Mouse (Mus musculus) spleen, postnatal 4 days (tissue): ENCODE measurements around the gene Ebf1.

ENCODE experiments used
- DNase-seq, 2 experiments: peaks; one replicate each; pipeline ENCODE4 v3.0.0; 2022; ENCODE audit warnings: low spot score in 2 of 2

Ebf1 gene

DNA sequence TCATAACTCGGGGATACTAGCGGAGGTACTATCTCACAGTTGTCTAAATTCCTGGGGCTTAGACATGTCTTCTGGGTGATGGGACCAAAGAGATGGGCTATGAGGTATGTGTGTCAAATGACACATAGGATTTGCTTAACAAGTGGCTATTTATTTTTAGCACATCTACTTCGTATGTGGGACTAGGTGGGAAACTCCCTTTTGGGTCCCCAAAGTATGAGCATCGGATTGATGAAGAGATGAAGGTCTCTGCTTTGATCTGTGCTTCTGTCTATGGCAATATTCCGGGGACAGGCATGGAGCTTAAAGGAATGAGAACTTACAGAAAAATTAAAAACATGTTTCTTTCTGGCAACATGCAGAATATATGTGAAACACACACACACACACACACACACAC, 44.8 kb downstream of the Ebf1 start:
- no peak for DNase-seq

DNA sequence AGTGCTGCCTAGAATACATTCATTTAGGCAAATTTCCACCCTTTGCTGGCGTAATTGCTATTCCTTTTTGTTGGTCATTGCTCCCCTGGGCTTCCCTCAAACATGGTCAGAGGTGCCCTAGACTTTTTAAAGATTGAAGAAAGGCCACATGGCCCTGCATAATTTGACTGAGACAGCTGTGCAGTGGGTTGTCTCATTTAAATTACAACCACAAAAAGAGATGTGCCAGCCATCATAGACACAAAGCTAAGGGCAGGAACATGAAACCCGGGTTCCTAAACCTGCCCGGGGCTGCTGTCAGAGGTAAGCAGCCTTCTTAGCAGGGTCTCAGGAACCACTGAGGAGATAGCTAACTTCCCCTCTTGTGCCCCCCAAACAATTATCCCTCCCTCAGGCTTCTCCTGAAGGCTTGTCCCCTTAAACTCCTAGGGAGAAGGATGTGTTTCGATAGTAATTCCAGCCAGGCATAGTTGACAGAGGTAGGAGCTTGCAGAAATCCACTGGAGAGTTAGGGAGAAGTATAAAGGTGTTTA, 46.6 kb downstream of the Ebf1 start:
- DNase-seq = no peak

DNA sequence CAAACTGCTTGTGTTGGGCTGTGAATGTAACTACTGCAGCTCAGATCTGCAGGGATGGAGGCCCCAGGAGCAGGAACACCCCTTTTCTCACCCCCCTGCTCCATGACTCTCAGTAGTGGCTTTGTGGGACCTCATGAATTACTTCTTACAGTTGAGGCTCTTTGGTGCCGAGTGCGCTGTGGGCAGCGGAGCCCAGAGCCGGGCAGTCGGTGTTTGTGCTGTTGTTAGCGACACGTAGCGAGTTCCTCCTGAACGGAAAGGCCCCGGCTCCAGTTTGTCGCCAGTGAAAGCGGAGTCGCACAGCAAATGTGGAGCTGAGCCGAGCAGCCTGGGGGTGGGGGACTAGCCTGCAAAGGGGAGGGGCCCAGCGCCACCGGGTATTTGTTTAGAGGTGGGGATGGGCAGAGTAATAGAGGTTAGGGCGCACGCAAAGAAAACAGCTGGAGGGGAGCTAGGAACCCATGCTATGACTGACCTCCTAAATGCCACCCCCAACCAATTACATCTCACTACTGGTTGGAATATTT, 48.1 kb downstream of the Ebf1 start:
- peak in 1 of 2 experiments; percentile 15 for DNase-seq

DNA sequence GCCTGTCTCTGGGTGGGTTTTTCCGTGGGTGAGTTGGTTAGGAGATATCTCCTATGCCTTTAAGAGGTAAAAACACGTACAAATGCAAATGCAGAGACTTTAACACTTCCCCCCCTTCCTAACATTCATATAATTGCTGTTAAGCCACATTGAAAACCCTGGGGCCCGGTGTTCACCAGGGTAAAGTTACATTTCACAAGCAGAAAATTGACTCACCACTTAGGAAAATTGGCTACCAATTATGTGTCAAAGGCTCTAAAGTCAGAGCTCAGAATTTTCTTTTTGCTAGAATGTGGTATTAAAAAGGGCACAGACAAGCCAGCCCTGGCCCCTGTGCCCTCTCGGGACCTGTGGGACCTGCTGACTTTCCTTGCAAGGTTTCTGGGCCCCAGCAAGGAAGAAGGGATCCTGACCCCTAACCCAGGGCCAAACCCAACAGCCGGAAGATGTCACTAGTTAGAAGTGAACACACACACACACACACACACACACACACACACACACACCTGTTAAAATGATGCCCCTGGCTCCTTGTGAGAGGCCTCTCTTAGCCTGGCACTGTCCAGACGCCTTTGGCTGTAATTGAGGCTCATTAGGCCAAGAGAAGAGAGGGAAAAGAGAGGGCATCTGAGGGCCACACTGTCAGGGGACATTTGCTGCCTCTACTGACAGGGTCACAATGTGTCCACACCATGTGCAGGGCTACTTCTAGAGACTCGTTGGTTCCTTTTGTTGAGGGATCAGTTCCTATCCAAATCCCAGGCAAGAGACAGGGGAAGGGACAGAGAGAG, 48.8 kb downstream of the Ebf1 start:
- no peak for DNase-seq

DNA sequence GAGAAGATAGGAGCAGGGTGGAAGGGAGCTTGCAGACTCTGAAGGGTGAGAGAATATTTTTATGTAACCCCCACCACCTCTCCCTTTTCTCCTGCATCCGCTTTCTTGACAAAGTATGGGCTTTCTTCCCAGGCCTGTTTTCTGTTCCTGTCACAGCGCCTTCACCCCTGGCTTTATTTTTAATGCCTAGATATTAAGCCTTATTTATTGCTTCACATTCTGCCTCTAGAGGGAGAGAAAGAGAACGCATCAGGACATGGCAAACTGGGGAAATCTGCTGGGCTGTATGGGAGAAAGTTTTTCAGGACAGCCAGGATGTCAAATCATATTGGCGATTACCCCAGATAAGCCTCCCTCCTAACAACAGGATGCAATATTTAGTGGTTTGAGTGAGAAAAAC, 49.6 kb downstream of the Ebf1 start:
- no peak for DNase-seq

DNA sequence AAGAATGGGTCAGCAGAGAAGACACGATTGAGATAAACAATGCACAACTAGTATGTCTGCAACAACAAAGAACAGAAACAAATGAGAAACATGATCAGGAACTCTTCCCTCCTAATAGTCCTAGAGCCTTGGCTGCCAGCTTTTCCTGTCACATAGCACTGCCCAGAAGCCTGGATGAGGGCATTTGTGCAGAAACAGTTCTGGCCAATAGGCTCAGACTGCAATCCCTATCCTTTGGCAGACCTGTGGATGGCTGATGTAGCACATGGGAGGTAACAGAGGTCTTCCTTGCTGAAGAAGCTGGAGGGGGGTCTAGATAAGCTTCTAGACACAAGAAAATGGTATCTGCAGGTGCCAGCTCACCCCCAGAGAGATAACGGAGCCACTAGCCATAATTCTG, 64.2 kb downstream of the Ebf1 start:
- no peak for DNase-seq

DNA sequence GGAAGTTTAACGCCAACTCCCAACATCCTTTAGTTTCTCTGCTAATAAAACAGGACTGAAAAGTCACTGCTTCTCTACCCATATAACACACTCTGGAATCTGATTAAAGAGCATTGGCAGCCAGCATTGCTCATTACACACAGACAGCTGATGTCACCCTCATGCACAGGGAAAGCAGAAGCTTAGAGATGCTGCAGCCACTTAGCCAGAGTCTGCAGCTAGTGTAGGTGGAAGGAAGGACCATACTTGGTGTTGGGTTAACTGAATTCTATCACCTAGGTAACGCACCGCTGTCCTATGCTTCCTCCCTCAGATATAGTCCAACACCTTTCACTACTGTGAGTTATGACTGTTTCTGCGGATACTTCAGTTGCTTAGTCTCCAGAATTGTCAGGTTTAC, 64.9 kb downstream of the Ebf1 start:
- no peak for DNase-seq

DNA sequence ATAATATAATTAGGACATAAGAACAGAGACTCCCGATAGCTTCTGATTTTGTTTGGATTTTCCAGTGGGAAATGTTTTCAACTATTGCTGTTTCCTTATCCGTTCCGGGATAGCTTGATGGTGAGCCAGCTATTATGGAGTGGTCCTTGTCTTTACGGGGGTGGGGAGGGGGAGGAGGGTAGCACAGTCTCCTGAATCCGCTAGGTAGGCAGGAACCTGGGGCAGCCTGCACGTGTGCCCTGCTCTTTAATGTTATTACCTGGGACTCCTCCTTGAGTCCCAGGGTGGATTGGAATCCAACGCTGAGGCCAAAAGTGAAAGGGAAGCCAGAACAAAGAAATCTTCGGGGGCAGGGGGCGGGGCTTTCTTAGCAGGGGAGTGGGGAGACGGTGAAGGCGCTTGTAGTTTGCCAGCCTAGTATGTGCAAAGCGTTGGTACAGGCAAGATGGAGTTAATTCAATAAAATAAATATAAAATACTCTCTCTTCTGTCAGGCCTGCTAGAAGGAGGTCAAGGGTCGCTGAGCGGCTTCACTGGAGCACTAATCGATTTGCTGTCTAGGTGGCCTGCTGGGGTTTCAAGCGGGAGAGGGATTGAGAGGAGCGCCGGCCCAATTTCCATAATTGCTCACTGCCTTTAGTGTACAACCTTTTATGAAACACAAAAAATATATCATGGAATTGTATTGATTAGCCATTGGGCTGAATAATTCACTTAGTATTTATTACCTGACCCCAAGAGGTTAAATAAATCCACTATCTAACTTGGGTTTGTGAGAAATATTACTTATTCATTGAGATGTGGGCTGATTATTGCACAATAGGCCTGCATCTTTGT, 65.8 kb downstream of the Ebf1 start:
- DNase-seq = no peak

DNA sequence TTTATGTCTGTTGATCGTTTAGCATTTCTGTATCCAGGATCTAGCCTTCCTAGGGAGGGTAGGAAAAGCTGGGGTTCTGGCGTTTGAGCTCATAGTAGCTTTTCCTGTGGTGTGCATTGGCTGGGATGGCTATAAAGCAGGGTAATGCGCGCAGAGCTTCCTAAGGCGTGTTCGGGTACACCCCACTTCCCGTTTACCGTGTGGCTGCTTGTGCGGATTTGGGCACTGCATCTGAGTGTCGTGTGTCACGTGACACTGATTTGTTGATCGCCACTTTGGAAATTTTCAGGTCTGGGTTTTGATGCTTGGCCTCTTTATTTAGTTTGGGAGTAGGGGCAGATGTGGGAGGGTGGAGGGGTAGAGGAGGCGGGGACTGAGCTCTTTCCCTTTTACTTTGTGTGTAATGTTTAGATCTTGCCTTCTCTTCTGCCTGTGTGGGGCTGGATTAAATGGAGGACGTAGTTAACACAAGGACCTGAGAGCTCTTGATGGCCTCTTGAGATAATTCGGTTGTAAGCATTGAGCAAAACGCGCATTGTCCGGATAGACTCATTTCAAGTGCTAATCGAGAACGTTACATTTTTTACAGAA, 67.5 kb downstream of the Ebf1 start:
- DNase-seq = no peak

DNA sequence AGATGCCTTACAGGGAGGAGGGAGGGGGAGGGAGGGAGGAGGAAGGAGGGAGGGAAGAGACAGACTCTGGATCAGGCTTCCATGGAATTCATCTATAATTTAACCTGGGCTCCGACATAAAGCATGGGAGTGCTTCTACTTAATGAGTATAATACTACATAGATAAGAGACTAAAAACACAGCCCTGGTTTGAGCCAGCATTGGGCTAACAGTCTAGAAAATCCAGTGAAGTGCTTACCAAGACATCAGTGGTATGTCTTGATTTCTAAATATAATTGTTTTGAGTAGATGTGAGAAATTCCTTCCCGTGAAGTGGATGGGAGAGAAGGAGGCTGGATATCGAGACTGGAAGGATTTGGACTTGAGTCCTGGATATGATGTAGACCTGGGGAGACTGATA, 68.0 kb downstream of the Ebf1 start:
- DNase-seq = no peak

DNA sequence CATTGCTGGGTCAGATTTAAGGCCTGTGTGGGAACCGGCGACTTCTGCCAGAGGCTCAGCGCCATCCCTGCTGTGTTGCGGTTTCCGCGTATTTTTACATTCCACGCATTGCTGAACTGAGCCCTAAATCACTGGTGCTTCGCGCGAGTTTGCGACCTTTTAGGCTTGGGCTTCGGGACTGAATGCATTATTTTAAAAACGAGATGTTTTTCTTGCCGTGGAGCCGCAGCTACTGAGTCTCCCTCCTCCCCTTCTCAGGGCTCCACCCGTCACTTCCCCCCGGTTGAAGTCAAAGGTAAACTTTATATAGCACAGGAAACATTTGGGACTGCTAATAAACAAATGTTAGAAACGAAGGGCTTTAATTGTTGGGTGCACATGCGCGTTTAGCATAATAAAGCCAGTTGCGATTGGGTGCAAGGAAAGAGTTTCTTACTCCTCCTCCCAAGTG, 68.8 kb downstream of the Ebf1 start:
- DNase-seq = no peak

DNA sequence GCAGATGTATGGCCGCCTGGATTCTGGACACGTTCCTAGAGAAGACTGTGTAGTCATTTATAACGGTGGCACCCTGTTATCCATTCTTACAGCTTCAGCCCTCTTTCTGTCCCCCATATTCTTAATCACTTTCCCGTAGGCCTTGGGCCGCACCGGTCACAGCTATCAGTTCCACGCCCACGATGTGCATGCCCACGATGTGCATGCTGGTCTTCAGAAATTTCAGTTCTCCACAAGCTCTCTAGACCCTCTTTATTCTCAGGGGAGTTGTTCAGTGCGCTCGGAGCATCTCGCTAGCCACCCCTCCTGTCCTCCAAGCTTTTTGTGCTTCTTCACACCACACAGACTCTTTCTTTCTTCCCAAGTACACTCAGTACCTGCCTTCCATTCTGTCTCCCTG, 69.3 kb downstream of the Ebf1 start:
- no peak for DNase-seq

DNA sequence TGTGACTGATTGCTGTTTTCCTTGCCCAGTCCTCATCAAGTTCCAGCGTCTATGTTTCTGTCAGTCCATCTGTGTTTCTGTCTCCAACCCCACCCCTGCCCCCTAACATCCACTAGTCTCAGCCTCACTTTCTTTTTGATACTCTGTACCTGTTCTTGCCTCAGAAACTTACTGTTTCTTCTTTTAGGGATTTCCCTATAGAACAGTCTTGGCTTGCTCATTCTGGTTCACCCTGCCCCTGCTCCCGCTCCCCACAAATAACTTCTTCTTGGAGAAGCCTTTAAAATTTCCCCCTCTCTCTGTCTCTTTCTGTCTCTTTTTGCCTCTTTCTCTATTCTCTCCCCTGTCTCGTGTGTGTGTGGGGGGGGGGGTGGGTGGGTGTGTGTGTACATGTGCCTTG, 71.4 kb downstream of the Ebf1 start:
- no peak for DNase-seq

DNA sequence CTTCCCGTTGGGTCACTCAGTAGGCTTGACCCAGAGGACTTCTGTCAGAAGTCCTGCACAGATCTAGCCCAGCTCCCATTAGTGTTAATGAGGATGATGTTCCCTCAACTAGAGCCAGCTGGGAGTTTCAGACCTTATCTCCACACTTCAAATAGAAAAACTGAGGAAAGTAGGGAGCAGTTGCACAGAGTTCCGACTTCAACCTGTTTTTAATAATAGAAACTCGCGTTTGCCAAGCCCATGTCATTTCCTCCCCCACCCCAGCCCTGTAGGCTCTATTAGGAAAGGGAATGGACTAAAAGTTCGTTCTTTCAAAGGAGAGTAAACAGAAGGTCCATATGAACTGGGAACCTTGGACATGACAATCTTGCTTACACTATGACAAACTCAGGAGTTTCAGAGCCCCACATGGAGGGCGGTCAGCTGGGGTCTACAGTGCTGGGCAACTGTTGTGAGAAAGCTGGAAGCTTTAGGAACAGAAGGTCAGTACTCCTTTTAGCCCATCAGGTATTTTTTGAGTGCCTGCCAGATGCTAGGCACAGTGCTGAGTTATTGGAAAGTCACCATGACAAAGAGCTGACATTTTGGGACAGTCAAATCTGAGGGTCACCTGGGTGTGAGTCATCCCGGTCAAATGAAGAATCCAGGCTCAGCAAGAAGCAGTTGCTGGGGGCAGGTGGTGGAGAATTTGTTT, 72.6 kb downstream of the Ebf1 start:
- no peak for DNase-seq

DNA sequence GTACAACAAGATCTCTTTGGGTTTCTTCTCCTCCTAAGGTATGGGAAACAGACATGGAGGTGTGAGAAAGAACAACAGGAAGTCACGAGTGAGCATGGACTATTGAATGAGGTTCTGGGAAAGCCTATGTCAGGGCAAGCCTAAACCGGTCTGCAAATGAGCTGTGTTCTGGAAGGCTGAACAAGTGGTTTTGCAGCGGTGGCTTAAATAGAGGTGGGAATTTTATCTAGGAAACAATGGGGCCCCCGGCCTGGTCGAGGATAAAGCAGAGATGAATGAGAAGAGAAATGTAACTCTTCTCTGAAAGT, 73.1 kb downstream of the Ebf1 start:
- DNase-seq = no peak

DNA sequence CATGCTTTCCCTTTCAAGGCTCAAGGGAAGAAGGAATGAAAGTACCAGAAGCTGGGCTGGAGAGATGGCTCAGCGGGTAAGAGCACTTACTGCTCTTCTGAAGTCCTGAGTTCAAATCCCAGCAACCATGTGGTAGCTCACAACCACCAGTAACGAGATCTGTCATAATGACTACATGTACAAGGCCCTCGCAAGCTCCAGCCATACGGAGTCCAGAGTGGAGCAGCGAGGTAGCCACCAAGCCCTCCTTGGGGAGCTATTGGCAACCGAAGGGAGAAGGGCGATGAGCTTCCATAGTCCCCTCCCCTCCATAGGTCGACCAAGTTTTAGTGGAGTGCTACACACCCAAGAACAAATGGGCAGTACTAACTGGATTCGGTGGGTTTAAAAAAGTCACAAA, 78.3 kb downstream of the Ebf1 start:
- DNase-seq = no peak

DNA sequence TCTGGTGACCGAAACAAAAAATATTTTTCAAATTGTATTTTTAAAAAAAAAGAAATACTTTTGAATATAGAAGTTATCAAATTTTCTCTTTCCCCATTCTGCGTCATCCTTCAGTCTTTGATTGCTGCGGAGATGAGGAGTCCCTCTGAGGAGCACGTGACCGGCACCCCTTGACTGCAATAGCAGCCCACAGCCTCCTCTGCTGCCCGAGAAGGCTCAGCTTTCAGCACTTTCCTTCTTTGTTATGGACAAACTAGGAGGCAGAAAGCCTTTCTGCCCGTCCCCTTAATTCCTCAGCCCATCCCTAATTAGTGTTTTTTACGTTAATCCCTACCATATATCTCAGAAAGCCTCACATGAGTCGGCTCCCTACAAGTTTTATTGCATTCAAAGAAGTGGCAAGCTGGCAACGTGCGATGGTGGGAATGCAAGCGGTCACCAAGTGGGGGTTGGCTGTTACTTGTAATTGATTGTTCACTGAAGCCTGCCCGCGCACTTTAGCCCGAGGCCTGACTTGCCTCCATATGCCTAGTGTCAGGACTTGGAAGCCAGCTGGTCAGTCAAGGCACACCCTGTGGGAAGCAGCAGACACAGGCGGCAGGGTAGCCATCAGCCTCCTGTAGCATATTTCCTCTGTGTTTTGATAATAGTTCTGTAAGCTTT, 79.6 kb downstream of the Ebf1 start:
- DNase-seq = no peak

DNA sequence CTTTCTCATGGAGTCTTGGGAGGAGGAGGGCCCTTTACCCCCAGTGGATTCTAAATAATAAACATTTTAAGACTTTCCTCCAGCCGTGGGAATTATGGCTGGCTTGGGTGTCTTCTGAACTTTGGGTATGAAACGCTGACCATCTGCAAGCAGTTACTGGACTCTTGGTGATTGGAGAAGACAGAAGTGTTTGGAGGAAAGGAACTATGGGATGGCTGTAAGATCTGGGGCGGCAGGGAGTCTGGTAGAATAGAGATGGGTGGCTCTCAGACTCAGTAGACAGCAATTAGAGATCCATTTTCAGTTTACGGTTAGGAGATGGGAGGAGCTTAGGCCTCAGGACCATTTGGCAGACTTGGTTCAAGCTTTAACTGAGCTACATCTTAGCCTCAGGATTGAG, 83.1 kb downstream of the Ebf1 start:
- no peak for DNase-seq

DNA sequence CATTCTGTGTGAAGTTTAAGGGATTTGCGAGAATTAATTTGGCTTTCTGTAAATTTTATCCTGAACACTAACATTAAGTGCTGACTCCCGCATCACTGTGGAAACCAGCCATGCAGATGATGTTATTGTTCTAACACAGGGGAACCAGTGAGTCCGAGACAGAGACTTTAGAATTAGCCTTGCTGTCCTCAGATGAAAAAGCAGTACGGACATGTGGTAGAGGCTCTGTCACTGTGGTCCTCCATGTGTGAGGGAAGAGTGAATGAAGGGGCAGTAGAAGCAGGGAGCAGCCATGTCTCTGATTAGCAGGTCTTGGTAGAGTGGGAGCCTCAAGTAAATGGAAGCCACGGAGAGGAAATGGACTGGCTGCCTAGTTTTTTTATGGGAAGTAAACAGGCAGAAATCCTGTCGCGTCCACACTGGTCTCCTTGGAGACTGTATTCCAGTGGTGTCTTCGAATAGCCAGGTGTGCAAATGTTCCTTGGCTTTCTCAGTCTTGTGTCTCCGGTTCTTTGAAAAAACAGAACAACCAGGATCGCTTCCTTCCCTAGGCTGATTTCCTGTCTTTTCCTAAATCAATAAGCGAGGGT, 84.2 kb downstream of the Ebf1 start:
- DNase-seq = no peak

DNA sequence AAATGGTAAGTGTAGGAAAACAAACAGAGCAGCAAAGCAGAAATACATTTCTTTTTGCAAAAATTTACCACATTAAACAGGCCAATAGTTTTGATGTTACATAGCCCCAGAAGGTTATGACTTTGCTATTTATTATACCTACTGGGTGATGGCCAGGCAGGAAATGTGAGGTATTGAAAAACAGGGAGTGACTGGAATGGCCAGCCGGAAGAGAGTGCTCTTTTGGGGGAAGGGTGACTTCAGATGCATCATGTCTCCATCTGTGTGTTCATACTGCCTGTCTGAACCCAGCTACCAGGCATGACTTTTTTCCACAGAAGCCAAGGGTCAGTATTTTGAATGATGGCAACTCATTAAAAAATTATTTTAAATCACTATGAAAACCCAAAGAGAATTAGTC, 84.7 kb downstream of the Ebf1 start:
- DNase-seq = no peak
